Mouse (Mus musculus): ENCODE data around the gene Dclre1c.

DNA sequence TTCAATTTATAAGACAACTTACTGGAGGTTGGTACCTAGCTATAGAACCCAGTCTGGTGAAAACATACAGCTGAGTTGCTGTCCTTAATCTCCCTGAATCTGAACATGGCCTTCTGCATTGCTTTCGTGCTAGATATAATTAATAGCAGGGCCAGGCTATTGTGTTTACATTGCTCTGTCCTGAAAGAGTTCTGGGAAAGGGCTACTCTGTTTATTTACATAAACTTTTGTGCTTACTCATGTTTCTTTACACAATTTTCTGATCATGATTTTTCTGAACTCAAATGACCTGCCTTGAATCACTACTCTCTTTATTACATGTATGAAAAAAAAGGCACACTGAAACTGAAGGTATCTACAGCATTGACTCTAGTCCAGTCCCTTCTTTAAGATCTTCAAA lies 8.3 kb upstream of the Dclre1c start:
- no peak for TF ChIP-seq ELF1 (IDR thresholded peaks at IDR 0.05; ENCODE audit: low read depth, low read length)
- no peak for TF ChIP-seq JUND (conservative IDR thresholded peaks at IDR 0.05; ENCODE audit: low read depth, low read length)
- no peak for TF ChIP-seq CTCF (conservative IDR thresholded peaks at IDR 0.05 in 1 of 2, IDR thresholded peaks at IDR 0.05 in 1 of 2; ENCODE audit: low read depth in 2 of 2, low read length in 2 of 2)
- TF ChIP-seq CHD1 (IDR thresholded peaks at IDR 0.05; ENCODE audit: low read depth, low read length), result no peak
- no peak for TF ChIP-seq TCF12 (IDR thresholded peaks at IDR 0.05; ENCODE audit: low read depth, low read length)
- TF ChIP-seq POLR2A (IDR thresholded peaks at IDR 0.05; ENCODE audit: low read depth, low read length), result no peak
- no peak for TF ChIP-seq RCOR1 (conservative IDR thresholded peaks at IDR 0.05; ENCODE audit: low read depth, low read length)
- no peak for TF ChIP-seq EP300 (IDR thresholded peaks at IDR 0.05; ENCODE audit: low read length)
- no peak for TF ChIP-seq USF2 (conservative IDR thresholded peaks at IDR 0.05; ENCODE audit: low read depth, low read length)
- no peak for TF ChIP-seq ZMIZ1 (IDR thresholded peaks at IDR 0.05; ENCODE audit: low read depth, low read length)
- TF ChIP-seq IRF4 (IDR thresholded peaks at IDR 0.05; ENCODE audit: low read depth, low read length), result no peak
- TF ChIP-seq MYC (IDR thresholded peaks at IDR 0.05; ENCODE audit: low read depth, low read length), result no peak

Data from CH12.LX (cell line).